Mouse (Mus musculus) Patski (cell line): ENCODE results near the gene Lrrc8a. TPM values are rescaled to one million over a fixed set of nuclear protein-coding genes. Genes with fewer than 3 reads are reported as not detected.

ENCODE experiments used
- ATAC-seq: fragments of 100-300 bp; one replicate; pipeline ENCODE4 v1.8.0; 2021
- CTCF ChIA-PET: fragments of 350-600 bp; sonication (Branson Sonifier 250); formaldehyde crosslinking; loops from one replicate; lab custom pipeline; 2022; ENCODE audit warnings: inconsistent platforms; lab: Charles Lee
- POLR2A ChIA-PET: fragments of 350-600 bp; sonication (Branson Sonifier 250); formaldehyde crosslinking; loops from one replicate; lab custom pipeline; 2022; ENCODE audit warnings: antibody characterized with exemption, inconsistent platforms; lab: Charles Lee
- DNase-seq: peaks from one replicate; pipeline ENCODE4 v3.0.0-alpha.2; 2011; ENCODE audit warnings: low read depth, low spot score
- H3K27me3 ChIP-seq: fragments of 371-371 bp; one replicate; pipeline ENCODE4 v1.5.1; 2021
- CTCF ChIP-seq: fragments of 100-300 bp; IDR thresholded peaks from one replicate; pipeline ENCODE4 v1.5.1; 2021
- in situ Hi-C: fragments of 300-500 bp; cut with MboI; formaldehyde crosslinking; loops from 3 replicates; pipeline ENCODE4 v1.11.1; 2018; ENCODE audit warnings: low pct_unique_long_range_greater_than_20kb, mixed read lengths
- polyA plus RNA-seq: library from polyadenylated mRNA; unstranded; gene quantifications from one replicate; pipeline ENCODE4 v1.2.3, GENCODE M21; 2021

Lrrc8a gene
- polyA plus RNA-seq, 1 experiment from 2014 or later, result 19.3 TPM

- H3K27me3 ChIP-seq, result no peaks in the 10 kb centered on the region
- in situ Hi-C loops, result no loop called here
- peak; percentile 15 for ATAC-seq
- no peak for TF ChIP-seq CTCF
- POLR2A ChIA-PET, result interaction anchor here (1.0 kb wide), 1 partner anchor 19 kb away, joined by 3 read pairs; the partner anchor contains the start of gene Phyhd1
- CTCF ChIA-PET, result no interaction called here
- DNase-seq, result no peak
These were observed 48.1 kb downstream of the Lrrc8a start for GRCm38 (mm10) chr2:30285416-30286181.

DNA sequence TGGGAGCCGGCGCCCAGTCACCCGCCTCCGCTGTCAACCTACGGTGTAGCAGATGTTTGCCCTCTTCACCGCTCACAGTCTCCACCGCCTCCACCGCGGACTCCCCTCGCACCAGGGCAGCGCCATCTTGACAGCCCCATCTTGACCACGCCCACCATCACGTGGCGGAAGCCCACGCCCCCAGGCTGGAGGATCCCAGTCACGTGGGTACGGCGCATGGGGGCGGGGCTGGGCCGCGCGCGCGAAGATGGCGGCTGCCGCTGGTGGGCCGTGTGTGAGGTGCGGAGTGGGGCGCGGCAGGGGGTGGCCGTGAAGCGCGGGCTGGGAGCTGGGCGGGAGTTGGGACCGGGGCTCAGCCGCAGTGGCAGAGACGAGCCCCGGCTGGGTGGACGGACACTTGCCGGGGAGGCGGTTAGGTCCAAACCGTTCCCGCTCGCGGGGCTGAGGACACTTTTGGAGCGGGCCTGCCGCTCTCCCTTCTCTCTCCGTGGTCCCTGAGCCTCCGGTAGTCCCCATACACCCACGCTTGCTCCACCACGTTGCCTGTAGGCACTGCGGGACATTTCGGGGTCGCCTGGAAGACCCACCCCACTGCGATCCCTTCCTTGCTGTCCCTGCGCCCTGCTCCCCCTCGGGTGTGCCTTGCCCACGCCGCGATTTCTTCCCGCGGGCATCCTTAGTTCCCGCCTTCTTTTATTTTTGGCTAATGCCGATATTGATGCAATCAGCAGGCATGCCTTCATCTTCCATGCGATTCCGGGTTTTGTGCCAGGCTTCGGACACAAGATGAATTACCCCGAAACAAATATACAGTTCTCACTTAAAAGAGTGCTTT is 48.9 kb downstream of the Lrrc8a start, which contains the start of the genes Dolk and Nup188:
Gene Dolk, minus strand, starts transcription at position 143 of the 835 bp plus-strand sequence.
Gene Nup188, plus strand, starts transcription at position 206 of the 835 bp plus-strand sequence.
- TF ChIP-seq CTCF, result no peak
- ATAC-seq (peak; percentile 72), DNase-seq (peak; percentile 53)
- CTCF ChIA-PET, result no interaction called here
- POLR2A ChIA-PET, result interaction anchor here (1.0 kb wide), 1 partner anchor 20 kb away, joined by 3 read pairs; the partner anchor contains the start of gene Phyhd1
- in situ Hi-C loops, result no loop called here
- no peaks in the 10 kb centered on the region for H3K27me3 ChIP-seq

DNA sequence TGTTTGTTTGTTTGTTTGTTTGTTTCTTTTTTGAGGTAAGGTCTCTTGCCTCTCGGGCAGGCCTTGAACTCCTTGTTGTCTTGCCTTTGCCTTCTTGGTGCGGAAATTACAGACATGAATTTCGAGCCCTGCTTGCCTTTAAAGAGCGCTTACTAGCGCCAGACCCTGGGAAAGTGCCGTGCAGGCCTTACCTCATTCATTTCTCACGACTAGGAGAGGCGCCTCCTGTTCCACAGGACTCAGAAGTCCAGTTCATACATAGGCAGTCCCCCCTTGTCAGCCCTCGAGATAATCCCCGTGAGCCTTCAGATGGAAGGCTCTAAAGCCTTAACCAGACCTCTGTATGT is 49.5 kb downstream of the Lrrc8a start:
- H3K27me3 ChIP-seq, result no peaks in the 10 kb centered on the region
- in situ Hi-C loops, result no loop called here
- ChIA-PET CTCF (no interaction called here), POLR2A (no interaction called here)
- DNase-seq (no peak), ATAC-seq (no peak)
- no peak for TF ChIP-seq CTCF

DNA sequence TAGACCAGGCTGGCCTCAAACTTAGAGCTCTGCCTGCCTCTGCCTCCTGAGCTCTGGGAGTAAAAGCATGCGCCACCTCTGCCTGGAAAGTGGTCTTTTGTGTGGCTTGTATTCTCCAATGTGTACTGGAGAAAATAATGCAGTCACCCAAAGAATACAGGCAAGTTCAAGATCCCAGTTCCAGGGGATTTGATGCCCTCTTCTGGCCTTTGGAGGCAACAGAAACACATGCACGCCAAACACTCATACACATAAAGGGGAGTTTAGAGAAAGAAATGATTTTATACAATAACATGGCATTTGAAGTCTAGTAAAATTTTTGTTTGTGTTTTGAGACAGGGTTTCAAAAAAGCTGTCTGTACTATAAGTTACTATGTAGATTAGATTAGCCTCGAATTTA is 62.0 kb downstream of the Lrrc8a start:
- ChIA-PET CTCF (no interaction called here), POLR2A (interaction anchor here (0.6 kb wide), 1 partner anchor 30 kb away, joined by 6 read pairs; no protein-coding TSS in a partner anchor)
- ATAC-seq, result no peak
- in situ Hi-C loops, result no loop called here
- H3K27me3 ChIP-seq, result no peaks in the 10 kb centered on the region
- no peak for DNase-seq
- peak; percentile 60 for TF ChIP-seq CTCF

GRCm38 (mm10) chr2:30299966-30300365 is 62.5 kb downstream of the Lrrc8a start:
- TF ChIP-seq CTCF, result no peak
- DNase-seq, result no peak
- in situ Hi-C loops, result no loop called here
- no peak for ATAC-seq
- H3K27me3 ChIP-seq, result no peaks in the 10 kb centered on the region
- CTCF ChIA-PET, result no interaction called here
- POLR2A ChIA-PET, result no interaction called here

DNA sequence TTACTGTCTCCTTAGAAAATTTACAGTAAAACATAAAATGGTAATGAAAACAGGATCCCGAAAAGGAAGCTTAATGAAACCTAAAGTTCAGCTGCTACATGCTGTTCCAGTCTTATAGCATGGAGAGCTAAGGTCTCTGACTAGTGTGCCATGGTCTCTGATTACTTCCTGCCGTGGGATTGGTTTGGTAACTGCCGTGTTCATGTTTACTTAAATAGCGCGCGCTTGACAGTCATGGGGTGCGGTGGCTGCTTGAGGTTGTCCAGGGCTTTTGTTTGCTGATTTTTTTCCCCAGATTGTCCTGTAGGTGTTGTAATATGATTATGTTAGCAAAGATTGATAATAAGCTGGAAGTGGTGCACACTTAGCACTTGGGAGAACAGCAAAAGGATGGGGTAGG is 68.6 kb downstream of the Lrrc8a start:
- TF ChIP-seq CTCF, result no peak
- CTCF ChIA-PET, result interaction anchor here (1.9 kb wide), 1 partner anchor 10 kb away, joined by 4 read pairs; no protein-coding TSS in a partner anchor
- ATAC-seq (no peak), DNase-seq (no peak)
- in situ Hi-C loops, result no loop called here
- no peaks in the 10 kb centered on the region for H3K27me3 ChIP-seq
- POLR2A ChIA-PET, result no interaction called here

DNA sequence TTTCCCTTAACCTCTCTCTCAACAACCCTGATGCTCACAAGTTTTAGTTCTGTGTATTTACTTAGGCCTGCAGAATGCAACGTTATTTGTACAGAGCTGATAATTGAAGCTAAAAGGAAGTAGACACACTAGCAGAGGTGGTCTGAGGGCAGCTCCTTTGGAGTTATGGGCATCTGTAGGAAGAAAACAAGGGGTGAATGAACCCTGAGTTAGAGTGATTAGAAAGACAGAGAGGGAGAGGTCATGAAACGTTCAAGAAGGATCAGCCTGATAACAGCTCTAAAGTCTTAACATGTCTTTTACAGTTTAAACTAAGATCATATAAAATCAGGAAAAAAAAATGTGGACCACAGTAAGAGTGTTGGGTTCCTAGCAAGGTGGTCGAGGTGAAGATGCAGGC is 71.8 kb downstream of the Lrrc8a start:
- CTCF ChIA-PET, result interaction anchor here (1.8 kb wide), 1 partner anchor 18 kb away, joined by 4 read pairs; no protein-coding TSS in a partner anchor
- no peaks in the 10 kb centered on the region for H3K27me3 ChIP-seq
- in situ Hi-C loops, result no loop called here
- POLR2A ChIA-PET, result no interaction called here
- no peak for TF ChIP-seq CTCF
- ATAC-seq, result no peak
- no peak for DNase-seq

DNA sequence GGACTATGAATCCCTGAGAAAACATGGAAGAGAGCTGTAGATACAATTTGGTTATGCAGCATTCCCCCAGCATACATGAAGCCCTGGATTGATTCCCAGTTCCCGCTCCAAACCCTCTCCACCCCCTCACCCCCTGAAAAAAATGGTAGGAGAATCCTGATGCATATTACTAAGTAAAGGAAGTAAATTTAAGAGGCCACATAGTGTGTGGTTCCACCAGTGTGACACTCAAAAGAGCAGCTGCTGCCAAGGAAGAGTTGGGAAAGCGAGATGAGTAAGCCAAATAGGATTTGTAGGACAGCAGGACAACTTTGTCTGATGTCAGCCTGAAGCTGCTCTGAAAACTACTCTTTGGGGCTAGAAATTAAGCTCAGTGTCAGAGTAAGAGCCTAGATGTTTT is 74.0 kb downstream of the Lrrc8a start:
- no peaks in the 10 kb centered on the region for H3K27me3 ChIP-seq
- ATAC-seq (no peak), DNase-seq (no peak)
- CTCF ChIA-PET, result interaction anchor here (0.7 kb wide), 1 partner anchor 15 kb away, joined by 4 read pairs; no protein-coding TSS in a partner anchor
- POLR2A ChIA-PET, result no interaction called here
- in situ Hi-C loops, result no loop called here
- TF ChIP-seq CTCF, result no peak

Other genes with a start within 250 kb of the Lrrc8a start
- gene Wdr34, start 188.8 kb upstream of the Lrrc8a start, polyA plus RNA-seq, result 63.5 TPM
- 288 TPM for gene Set, start 180.3 kb upstream of the Lrrc8a start, polyA plus RNA-seq
- gene Pkn3, start 160.0 kb upstream of the Lrrc8a start, polyA plus RNA-seq, result 8.2 TPM
- 29.6 TPM for gene Zdhhc12, start 144.1 kb upstream of the Lrrc8a start, polyA plus RNA-seq
- gene Zer1, start 113.1 kb upstream of the Lrrc8a start, polyA plus RNA-seq, result 26.5 TPM
- 37.9 TPM for gene Tbc1d13, start 104.0 kb upstream of the Lrrc8a start, polyA plus RNA-seq
- gene Endog, start 66.2 kb upstream of the Lrrc8a start, polyA plus RNA-seq, result 19.2 TPM
- 31.6 TPM for gene Spout1, start 59.3 kb upstream of the Lrrc8a start, polyA plus RNA-seq
- 14.8 TPM for gene Kyat1, start 31.9 kb upstream of the Lrrc8a start, polyA plus RNA-seq
- 2.1 TPM for gene Gm28035, start 2.9 kb downstream of the Lrrc8a start, polyA plus RNA-seq
- gene Phyhd1, start 28.5 kb downstream of the Lrrc8a start, polyA plus RNA-seq, result 22.4 TPM
- gene Gm28038, start 43.3 kb downstream of the Lrrc8a start, polyA plus RNA-seq, result not detected
- 24.0 TPM for gene Dolk, start 48.6 kb downstream of the Lrrc8a start, polyA plus RNA-seq
- 36.7 TPM for gene Nup188, start 48.7 kb downstream of the Lrrc8a start, polyA plus RNA-seq
- 102 TPM for gene Sh3glb2, start 121.6 kb downstream of the Lrrc8a start, polyA plus RNA-seq
- gene Miga2, start 126.5 kb downstream of the Lrrc8a start, polyA plus RNA-seq, result 43.3 TPM
- gene Dolpp1, start 154.5 kb downstream of the Lrrc8a start, polyA plus RNA-seq, result 15.4 TPM
- 86.1 TPM for gene Crat, start 178.1 kb downstream of the Lrrc8a start, polyA plus RNA-seq
- 165 TPM for gene Ptpa, start 178.3 kb downstream of the Lrrc8a start, polyA plus RNA-seq
- 70.7 TPM for gene Ier5l, start 236.5 kb downstream of the Lrrc8a start, polyA plus RNA-seq